Mouse (Mus musculus) NIH3T3 (cell line): ENCODE data around the gene Cyp26b1.

Experiments used
- DNase-seq: peaks from one replicate; pipeline ENCODE4 v3.0.0-alpha.2; 2012; ENCODE audit warnings: low read depth

Cyp26b1 gene

DNA sequence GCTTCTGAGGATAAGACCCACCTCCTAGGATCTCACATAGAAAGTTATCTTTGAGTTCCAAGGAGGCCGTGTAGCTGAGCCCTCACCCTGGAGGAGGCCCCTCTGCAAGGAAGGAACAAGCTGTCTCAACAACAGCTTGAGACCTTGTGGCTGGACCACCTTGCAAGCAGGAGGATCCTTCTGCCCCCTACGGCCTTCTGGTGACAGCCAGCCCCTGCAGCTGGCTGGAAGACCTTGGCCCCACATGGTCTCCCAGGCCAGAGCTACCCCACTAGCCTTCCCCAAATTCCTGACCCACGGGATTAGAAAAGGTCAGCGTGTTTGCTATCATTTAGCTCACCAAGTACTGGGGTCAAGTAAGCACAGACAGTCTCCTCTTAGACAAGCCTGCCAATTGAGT, 30.8 kb downstream of the Cyp26b1 start:
- no peak for DNase-seq

DNA sequence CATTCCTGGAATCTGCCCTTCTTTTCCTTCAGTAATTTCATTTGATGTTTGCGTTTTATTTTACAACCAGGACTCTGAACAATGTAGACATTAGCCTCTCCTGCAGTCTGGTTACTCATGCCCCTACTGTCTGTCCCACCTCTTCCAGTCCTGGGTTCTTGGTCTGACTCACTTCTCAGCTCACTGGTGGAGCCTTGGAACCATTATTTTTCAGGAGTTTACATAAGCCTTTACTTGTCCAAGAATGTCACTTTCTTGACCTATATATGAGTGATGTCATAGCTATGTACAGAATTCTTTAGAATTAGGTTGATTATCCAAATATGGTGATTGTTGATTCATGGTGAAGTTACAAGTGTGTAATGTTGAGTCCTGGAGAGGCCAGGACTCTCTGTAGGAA, 32.5 kb downstream of the Cyp26b1 start:
- peak; percentile 75 for DNase-seq

DNA sequence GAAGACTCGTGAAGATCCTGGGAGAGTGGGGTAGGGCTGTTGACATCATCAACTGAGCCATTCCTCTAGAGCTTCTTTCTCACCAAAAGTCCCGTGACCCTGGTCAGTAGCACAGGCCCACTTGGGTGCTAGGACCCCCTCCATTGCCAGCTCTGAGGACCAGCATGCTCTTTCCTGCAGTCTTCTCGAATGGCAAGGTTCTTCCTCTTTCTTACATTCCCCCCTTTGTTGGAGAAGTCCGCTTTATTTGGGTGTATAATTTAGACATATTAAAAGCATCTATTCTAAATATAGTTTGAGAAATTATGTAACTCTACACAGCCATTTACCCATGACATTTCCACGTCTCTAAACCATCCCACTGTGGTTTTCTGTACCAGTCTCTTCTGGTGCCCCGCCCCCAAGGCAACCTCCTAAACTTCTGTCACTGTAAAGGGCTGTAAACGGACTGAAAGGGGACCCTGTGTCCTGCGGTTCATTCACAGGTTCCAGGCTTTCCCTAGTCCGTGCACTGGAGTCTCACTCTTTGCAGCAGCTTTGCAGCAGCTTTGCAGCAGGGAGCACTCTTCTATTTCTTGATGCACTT, 43.8 kb downstream of the Cyp26b1 start:
- DNase-seq, result no peak

DNA sequence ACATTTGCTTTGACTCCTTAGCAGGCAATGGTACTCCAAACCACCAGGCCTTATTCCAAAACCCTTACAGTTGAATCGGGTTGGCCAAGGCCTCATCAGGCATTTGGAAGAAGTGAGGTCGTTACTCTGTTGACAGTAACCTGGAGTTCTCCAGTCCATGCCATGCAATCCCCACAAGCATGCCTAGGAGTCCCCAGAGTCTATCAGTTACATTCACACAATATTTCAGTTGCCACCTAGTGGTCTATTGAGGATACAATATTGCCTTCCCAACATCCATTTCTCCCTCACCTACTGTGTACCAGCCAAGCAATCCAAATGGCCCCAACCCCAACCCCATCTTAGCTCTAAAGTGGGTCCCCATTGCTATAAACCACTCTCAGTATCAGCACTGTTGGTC, 48.3 kb downstream of the Cyp26b1 start:
- DNase-seq, result peak; percentile 35

DNA sequence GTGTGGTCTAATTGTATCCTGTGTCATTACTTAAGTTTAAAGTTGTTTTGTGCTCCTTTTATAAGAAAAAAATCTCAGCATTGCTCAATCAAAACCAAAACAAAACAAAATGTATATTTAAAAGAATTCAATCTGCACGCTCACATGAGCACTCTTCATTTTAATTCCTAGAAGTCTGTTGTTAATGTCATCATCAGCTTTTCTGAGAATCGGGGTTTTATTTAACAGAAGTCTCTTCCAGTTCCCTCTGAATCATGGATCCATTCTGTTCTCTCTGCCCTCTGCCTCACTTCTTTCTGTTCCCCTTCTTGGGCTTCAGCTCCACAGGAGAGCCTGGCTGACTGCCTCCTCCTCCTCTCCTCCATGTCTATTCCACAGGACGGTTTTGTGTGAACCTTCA, 49.3 kb downstream of the Cyp26b1 start:
- no peak for DNase-seq

DNA sequence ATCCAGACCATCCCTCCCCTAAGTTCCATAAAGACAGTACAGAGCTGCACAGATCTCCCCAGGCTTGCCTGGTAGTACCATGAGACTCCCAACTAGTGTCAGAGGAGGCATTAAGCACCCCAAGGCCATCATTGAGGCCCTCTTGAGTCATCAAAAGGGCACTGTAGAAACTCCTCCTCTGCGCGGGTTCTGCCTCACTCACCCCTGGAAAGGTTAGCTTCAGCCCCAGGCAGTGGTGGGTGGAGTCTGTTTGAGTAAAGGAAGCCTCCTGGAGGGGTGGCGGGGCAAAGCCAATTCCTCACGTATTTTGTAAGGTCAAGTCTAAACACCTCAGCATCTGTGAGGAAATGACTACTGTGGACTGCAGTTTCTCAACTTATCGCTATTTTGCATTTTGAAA, 50.2 kb downstream of the Cyp26b1 start:
- DNase-seq, result no peak

DNA sequence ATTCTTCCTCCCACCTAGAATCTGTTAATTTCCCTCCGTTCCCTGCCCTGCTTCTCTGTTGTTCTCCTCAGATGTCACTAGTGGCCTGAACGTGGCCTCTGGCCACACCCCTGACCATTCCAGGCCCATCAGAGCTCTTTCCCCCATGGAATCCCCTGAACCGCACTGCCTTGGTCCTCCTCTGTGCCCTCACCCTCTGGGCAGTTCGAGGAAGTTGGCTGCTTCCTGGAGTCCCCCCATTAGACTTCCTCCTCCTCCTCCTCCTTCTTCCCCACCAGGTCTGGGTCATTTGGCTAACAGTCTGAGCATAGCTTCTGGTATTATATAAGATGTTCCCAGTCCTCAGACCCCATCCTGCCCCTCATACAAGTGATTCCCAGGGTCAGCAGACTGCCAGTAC, 53.8 kb downstream of the Cyp26b1 start:
- no peak for DNase-seq

DNA sequence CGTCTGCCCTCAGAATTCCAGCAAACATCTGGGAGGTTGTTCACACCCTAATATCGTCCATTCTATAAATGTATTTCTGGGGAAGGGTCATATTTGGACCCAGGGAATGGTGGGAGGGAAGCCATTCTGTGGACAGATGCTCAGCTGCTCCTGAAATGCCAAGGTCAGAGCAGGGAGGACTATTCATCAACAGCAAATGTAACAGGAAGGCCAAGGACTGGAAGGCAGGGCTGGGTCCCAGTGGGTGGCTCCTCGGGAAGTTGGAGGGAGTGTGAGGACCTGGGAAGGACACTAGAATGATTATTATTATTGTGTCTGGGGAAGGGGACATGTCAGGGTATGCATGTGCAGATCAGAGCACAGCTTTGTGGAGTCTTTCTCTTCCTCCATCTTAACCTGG, 55.0 kb downstream of the Cyp26b1 start:
- DNase-seq, result no peak

DNA sequence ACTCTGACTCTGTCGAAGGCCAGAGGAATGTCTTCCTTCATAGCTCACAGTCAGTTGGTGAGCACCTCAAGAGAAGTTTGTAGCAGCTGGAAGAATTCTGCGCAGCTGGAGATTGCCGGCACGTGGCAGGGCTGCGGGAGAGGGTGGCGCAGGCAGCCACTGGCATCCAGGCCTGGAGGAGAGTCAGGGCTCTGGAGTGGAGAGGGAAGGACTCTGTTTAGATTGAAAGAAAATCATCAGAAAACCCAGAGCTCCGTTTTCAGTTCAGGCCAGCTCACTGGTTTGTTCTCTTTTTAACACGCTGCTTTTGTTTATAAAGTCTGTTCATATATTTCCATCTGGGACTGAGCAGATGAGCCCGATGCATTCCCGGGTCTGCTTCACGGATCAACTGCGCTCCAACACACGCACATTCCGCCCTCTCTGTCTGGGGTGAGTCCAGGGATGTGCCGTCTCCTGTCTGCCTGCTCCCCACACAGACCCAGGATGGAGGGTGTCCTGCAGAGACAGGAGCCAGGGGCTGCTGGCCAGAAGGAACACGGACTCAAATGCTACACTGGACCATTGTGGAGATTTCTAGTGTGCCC, 56.0 kb downstream of the Cyp26b1 start:
- DNase-seq, result no peak

DNA sequence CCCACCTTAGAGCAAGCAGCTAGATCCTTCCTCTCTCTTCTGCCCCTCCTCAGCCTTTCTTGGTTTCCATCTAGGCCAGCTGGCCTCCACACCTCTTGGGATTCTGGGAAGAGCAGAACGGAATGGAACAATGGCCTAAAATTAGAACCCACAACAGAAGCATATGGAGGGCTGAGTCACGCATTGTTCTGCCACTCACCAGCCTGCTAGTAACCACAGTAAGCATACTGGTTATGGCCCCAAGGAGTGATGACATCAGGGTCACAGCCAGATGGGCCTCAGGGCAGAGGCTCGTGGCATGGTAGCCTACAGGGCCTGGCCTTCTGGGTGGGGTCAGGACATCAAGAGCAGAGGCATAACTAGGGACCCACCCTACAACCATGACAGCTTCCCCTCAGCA, 58.8 kb downstream of the Cyp26b1 start:
- DNase-seq, result no peak

DNA sequence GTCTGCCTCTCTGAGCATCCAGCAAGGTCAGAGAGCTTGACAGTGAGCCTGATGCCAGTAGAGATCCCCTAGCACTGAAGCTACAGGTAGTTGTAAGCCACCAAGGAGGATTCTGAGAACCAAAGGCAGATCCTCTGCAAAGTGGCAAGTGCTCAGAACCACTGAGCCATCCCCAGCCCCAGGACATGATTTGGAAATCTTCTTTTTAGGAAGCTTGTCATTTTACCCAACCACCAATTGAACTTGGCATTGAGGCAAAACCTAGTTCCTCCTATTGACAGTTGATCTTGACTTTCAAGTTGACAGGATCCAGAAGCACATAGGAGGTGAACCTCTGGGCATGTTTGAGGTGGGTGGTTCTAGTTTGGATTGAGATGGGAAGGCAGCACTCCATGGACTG, 63.8 kb downstream of the Cyp26b1 start:
- DNase-seq, result no peak

DNA sequence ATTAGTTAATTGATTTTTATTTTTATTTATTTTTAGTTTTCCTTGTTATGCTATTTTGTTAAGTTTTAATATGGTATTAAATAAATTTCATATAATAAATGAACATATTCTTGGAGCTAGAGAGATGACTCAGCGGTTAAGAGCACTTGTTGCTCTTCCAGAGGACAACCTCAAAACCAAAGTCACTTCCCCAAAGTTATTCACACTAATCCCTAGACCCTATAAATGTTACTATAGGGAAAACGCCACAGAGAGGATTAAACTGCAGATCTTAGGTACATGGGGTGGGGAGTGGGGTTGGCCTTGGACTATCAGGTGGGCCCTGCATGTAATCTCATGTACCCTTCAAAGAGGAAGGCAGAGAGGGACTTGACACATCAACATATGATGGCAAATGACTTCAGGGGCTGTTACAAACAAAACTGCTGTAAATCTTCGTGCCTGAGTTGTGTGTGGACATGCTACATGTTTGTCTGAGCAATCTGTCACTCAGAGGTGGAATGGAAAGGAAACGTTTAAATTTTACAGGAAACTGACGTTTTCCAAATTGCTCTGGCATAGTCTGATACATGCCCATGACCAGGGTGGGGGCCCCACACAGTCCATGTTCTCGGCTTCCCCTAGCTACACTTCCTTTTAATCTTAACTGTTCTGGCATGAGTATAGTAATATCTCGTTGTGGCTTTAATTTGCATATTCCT, 68.7 kb downstream of the Cyp26b1 start:
- DNase-seq, result no peak
